Mouse (Mus musculus): Measurements from ENCODE around the gene Lypd4. TPM values are rescaled to one million over a fixed set of nuclear protein-coding genes. Genes with fewer than 3 reads are reported as not detected.
"Not testable (repeated sequence)": the region's sequence is repeated elsewhere in the genome, so short reads cannot be mapped to it uniquely, and the experiment has no call there.

The Lypd4 gene
- polyA plus RNA-seq, 1 experiment: not detected

DNA sequence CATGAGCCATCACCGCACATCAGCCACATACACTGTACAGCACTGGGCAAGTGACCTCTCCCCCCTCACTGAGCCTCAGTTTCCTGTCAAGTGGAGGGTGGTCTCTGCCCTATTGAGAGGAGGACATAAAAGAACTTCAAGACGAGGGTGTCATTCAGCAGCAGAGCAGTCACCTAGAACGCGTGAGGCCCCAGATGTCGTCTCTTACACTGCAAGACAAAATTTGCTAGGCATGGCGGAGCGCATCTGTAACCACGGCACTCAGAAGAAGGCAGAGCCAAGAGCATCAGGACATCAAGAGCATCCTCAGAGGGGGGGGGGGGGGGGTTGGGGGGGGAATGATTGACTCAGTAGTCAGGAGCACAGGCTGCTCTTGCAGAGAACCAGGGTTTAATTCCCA is 26.5 kb upstream of the Lypd4 start:
- no peaks in the 10 kb centered on the region for H3K79me2 ChIP-seq (ENCODE audit: control insufficient read depth, insufficient read depth)
- no peak overlapping the region for H3K4me3 ChIP-seq
- H3K27me3 ChIP-seq (ENCODE audit: control insufficient read depth, insufficient read depth, insufficient read length): no peaks in the 10 kb centered on the region
- H3K4me2 ChIP-seq (ENCODE audit: low read depth): no peak overlapping the region
- H3K36me3 ChIP-seq (ENCODE audit: control insufficient read depth, insufficient read depth): no peaks in the 10 kb centered on the region
- TF ChIP-seq POLR2AphosphoS2 (IDR thresholded peaks at IDR 0.05; ENCODE audit: insufficient read length, low read depth): no peak
- TF ChIP-seq REST (IDR thresholded peaks at IDR 0.05; ENCODE audit: insufficient read depth, insufficient read length): no peak
- TF ChIP-seq MAX (IDR thresholded peaks at IDR 0.05; ENCODE audit: low read depth): no peak
- no peak for TF ChIP-seq MYOG (IDR thresholded peaks at IDR 0.05; ENCODE audit: control insufficient read depth in 1 of 3, insufficient read depth in 1 of 3, insufficient read length in 2 of 3, low read depth in 2 of 3)
- TF ChIP-seq POLR2A (IDR thresholded peaks at IDR 0.05; ENCODE audit: insufficient read length, low read depth): no peak
- no peak for TF ChIP-seq TCF12 (IDR thresholded peaks at IDR 0.05; ENCODE audit: insufficient read depth, poor library complexity, severe bottlenecking)
- no peak for TF ChIP-seq CEBPB (IDR thresholded peaks at IDR 0.05; ENCODE audit: insufficient read depth, poor library complexity, severe bottlenecking)
- no peak for TF ChIP-seq MYOD1 (IDR thresholded peaks at IDR 0.05; ENCODE audit: control insufficient read depth in 1 of 3, insufficient read length in 2 of 3, low read depth in 2 of 3)
- no peak for TF ChIP-seq USF1 (IDR thresholded peaks at IDR 0.05; ENCODE audit: low read depth)
- no peak for TF ChIP-seq E2F4 (IDR thresholded peaks at IDR 0.05; ENCODE audit: insufficient read depth)
- TF ChIP-seq TCF3 (IDR thresholded peaks at IDR 0.05; ENCODE audit: insufficient read length, low read depth): no peak
- TF ChIP-seq SRF (IDR thresholded peaks at IDR 0.05; ENCODE audit: control insufficient read depth, insufficient read length, low read depth): no peak
- no peak overlapping the region for H3ac ChIP-seq (ENCODE audit: control insufficient read depth, insufficient read length)

DNA sequence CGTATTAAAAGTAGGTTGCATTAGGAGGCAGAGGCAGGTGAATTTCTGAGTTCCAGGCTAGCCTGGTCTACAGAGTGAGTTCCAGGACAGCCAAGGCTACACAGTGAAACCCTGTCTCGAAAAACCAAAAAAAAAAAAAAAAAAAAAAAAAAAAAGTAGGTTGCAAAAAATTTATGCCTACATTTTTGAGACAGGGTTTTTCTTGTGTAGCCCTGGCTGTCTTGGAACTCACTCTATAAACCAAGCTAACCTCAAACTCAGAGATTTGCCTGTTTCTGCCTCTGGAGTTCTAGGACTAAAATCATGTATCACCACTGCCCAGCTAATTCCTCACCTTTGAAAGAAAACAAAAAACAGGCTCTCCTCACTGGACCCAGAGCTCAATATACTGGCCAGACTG is 26.0 kb upstream of the Lypd4 start:
- not testable (repeated sequence) for H3ac ChIP-seq (ENCODE audit: control insufficient read depth, insufficient read length); H3K27me3 ChIP-seq (ENCODE audit: control insufficient read depth, insufficient read depth, insufficient read length); H3K36me3 ChIP-seq (ENCODE audit: control insufficient read depth, insufficient read depth); H3K79me2 ChIP-seq (ENCODE audit: control insufficient read depth, insufficient read depth); H3K4me2 ChIP-seq (ENCODE audit: low read depth); H3K4me3 ChIP-seq

DNA sequence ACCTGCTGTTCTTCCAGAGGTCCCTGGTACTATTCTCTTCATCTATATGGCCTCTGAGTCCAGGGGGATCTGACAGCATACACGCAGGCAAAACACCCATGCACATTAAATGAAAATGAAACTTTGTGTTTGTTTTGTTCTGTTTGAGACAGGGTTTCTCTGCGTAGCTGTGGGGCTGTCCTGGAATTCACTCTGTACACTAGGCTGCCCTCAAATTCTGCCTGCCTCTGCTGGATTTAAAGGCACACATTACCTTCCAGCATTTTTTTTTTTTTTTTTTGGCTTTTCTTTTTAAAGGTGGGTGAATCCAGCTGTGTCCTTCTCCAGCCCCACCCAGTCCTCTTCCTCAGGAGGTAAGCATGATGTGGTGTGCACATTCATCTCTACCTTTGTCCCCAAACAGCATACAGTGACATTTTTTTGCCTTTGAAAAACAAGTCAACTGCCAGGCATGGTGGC is 22.4 kb upstream of the Lypd4 start:
- Histone ChIP-seq H3K4me3 (no peak overlapping the region), H3K4me2 (ENCODE audit: low read depth) (no peak overlapping the region), H3K27me3 (ENCODE audit: control insufficient read depth, insufficient read depth, insufficient read length) (no peaks in the 10 kb centered on the region), H3ac (ENCODE audit: control insufficient read depth, insufficient read length) (no peak overlapping the region), H3K36me3 (ENCODE audit: control insufficient read depth, insufficient read depth) (peaks cover 29% of the 10 kb centered on the region), H3K79me2 (ENCODE audit: control insufficient read depth, insufficient read depth) (peaks cover 8% of the 10 kb centered on the region)
- TF ChIP-seq REST (IDR thresholded peaks at IDR 0.05; ENCODE audit: insufficient read depth, insufficient read length) (no peak), USF1 (IDR thresholded peaks at IDR 0.05; ENCODE audit: low read depth) (no peak), POLR2A (IDR thresholded peaks at IDR 0.05; ENCODE audit: insufficient read length, low read depth) (no peak)

DNA sequence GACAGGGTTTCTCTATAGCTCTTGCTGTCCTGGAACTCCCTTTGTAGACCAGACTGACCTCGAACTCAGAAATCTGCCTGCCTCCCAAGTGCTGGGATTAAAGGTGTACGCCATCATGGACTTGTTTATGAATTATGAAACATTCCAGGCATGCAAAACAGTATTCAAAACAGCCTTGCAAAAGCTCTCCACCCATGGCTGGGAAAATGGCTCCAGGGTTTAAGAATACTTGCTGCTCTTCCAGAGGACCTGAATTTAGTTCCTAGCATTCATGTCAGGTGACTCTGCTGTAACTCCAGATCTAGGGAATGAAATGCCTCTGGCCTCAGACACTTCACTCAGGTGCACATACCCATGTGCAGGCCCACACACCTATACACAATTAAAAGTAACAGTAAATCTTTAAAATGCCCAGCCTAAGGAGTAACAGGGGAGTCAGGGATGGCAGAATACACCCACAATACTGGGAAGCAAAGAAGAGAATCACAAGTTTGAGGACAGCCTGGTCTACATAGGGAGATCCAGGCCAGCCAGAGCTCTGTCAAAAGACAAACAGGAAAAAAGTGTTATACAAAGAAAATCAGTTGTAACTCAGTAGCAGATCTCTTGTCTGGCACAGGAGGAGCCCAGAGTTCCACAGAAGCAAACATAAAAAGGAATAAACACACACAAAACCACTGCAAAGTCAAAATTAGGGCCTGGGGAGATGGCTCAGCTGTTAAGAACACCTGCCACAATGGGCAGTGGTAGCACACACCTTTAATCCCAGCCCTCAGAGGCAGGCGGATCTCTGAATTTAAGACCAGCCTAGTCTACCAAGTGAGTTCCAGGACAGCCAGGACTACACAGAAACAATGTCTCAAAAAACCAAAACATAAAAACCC is 21.7 kb upstream of the Lypd4 start:
- no peak overlapping the region for H3K4me3 ChIP-seq
- H3K36me3 ChIP-seq (ENCODE audit: control insufficient read depth, insufficient read depth): peaks cover 35% of the 10 kb centered on the region
- no peaks in the 10 kb centered on the region for H3K27me3 ChIP-seq (ENCODE audit: control insufficient read depth, insufficient read depth, insufficient read length)

DNA sequence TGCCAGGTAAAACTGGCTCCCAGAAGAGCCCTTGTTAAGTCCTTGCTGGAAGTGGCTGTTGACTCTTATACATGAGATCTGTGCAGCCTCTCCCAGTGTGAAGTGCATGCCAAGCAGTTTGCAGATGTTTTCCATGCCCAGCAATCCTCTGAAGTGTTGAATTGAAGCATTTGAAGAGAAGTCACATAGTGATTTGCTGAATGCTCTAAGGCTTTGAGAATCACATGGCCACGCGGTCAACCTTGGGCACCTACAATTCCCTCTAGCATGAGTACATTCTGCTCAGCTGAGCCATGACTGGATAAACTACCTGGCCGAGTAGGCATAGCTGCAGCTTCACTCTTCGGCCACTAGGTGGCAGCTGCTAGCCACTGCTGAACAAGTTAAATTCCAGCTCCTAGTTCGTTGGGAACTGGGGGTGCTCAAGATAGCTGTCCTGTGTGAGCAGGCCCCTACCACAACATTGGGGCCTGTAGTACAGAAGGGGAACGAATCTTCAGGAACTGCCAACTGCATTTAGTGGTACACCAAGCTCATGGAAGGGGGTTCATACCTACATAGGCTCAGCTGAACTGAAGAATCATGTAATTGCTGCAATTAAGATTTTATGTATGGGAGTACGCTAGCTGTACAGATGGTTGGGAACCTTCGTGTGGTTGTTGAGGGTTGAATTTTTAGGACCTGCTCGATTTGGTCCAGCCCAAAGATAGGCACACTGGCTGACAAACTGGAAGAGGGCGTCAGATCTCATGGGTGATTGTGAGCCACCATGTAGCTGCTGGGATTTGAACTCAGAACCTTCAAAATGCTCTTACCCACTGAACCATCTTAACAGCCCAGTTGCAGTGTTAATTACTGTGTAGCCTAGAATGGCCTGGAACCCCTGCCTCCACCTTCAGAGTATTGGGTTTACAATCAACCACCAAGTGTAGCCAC is 20.8 kb upstream of the Lypd4 start:
- Histone ChIP-seq H3K4me2 (ENCODE audit: low read depth) (no peak overlapping the region), H3K36me3 (ENCODE audit: control insufficient read depth, insufficient read depth) (peaks cover 44% of the 10 kb centered on the region), H3K79me2 (ENCODE audit: control insufficient read depth, insufficient read depth) (peaks cover 24% of the 10 kb centered on the region)

More for the DNA sequence above, 21.7 kb upstream of the Lypd4 start:
- Histone ChIP-seq H3ac (ENCODE audit: control insufficient read depth, insufficient read length) (no peak overlapping the region), H3K4me2 (ENCODE audit: low read depth) (no peak overlapping the region), H3K79me2 (ENCODE audit: control insufficient read depth, insufficient read depth) (peaks cover 15% of the 10 kb centered on the region)
- TF ChIP-seq MYOG (IDR thresholded peaks at IDR 0.05; ENCODE audit: control insufficient read depth in 1 of 3, insufficient read depth in 1 of 3, insufficient read length in 2 of 3, low read depth in 2 of 3): no peak
- TF ChIP-seq E2F4 (IDR thresholded peaks at IDR 0.05; ENCODE audit: insufficient read depth): no peak
- no peak for TF ChIP-seq POLR2A (IDR thresholded peaks at IDR 0.05; ENCODE audit: insufficient read length, low read depth)
- no peak for TF ChIP-seq SRF (IDR thresholded peaks at IDR 0.05; ENCODE audit: control insufficient read depth, insufficient read length, low read depth)
- TF ChIP-seq MAX (IDR thresholded peaks at IDR 0.05; ENCODE audit: low read depth): no peak
- peak; percentile 51 for TF ChIP-seq POLR2AphosphoS2 (IDR thresholded peaks at IDR 0.05; ENCODE audit: insufficient read length, low read depth)
- no peak for TF ChIP-seq CEBPB (IDR thresholded peaks at IDR 0.05; ENCODE audit: insufficient read depth, poor library complexity, severe bottlenecking)

More for the DNA sequence above, 20.8 kb upstream of the Lypd4 start:
- no peak for TF ChIP-seq REST (IDR thresholded peaks at IDR 0.05; ENCODE audit: insufficient read depth, insufficient read length)
- peak; percentile 42 for TF ChIP-seq POLR2A (IDR thresholded peaks at IDR 0.05; ENCODE audit: insufficient read length, low read depth)
- no peak for TF ChIP-seq TCF12 (IDR thresholded peaks at IDR 0.05; ENCODE audit: insufficient read depth, poor library complexity, severe bottlenecking)
- TF ChIP-seq MYOG (IDR thresholded peaks at IDR 0.05; ENCODE audit: control insufficient read depth in 1 of 3, insufficient read depth in 1 of 3, insufficient read length in 2 of 3, low read depth in 2 of 3): no peak
- TF ChIP-seq USF1 (IDR thresholded peaks at IDR 0.05; ENCODE audit: low read depth): no peak
- TF ChIP-seq POLR2AphosphoS2 (IDR thresholded peaks at IDR 0.05; ENCODE audit: insufficient read length, low read depth): peak; percentile 90
- no peak for TF ChIP-seq E2F4 (IDR thresholded peaks at IDR 0.05; ENCODE audit: insufficient read depth)
- no peak for TF ChIP-seq SRF (IDR thresholded peaks at IDR 0.05; ENCODE audit: control insufficient read depth, insufficient read length, low read depth)
- no peak for TF ChIP-seq MAX (IDR thresholded peaks at IDR 0.05; ENCODE audit: low read depth)
- TF ChIP-seq TCF3 (IDR thresholded peaks at IDR 0.05; ENCODE audit: insufficient read length, low read depth): no peak
- no peak for TF ChIP-seq MYOD1 (IDR thresholded peaks at IDR 0.05; ENCODE audit: control insufficient read depth in 1 of 3, insufficient read length in 2 of 3, low read depth in 2 of 3)
- TF ChIP-seq CEBPB (IDR thresholded peaks at IDR 0.05; ENCODE audit: insufficient read depth, poor library complexity, severe bottlenecking): no peak
- Histone ChIP-seq H3K4me3 (no peak overlapping the region), H3K27me3 (ENCODE audit: control insufficient read depth, insufficient read depth, insufficient read length) (no peaks in the 10 kb centered on the region), H3ac (ENCODE audit: control insufficient read depth, insufficient read length) (no peak overlapping the region)

Measured in myocyte (in vitro differentiated cells).